Mouse (Mus musculus): ENCODE results near the gene Arhgef25. TPM values are rescaled to one million over a fixed set of nuclear protein-coding genes. Genes with fewer than 3 reads are reported as not detected.
"Not testable (repeated sequence)": the region's sequence is repeated elsewhere in the genome, so short reads cannot be mapped to it uniquely, and the experiment has no call there.

Arhgef25 gene
- polyA plus RNA-seq, 1 experiment = not detected

GRCm38 (mm10) chr10:127166771-127167613, 22.9 kb downstream of the Arhgef25 start:
- H3K4me3 ChIP-seq (ENCODE audit: insufficient read depth, low read depth, low read length) = peak overlapping the region; percentile 83
- TF ChIP-seq CTCF (IDR thresholded peaks at IDR 0.05; ENCODE audit: insufficient read depth, low read depth, low read length) = no peak
- no peak for TF ChIP-seq POLR2A (IDR thresholded peaks at IDR 0.05; ENCODE audit: insufficient read depth, low read depth, low read length)
- 36% methylated on average over 15 of the region's 15 CpGs for WGBS
- peaks cover 31% of the 10 kb centered on the region for H3K4me1 ChIP-seq (ENCODE audit: control insufficient read depth, insufficient read depth, low read length)
- H3K27ac ChIP-seq (ENCODE audit: insufficient read depth, low read depth, low read length) = peak overlapping the region; percentile 88; the same call in 1 of the 2 replicates

- H3K4me1 ChIP-seq (ENCODE audit: control insufficient read depth, insufficient read depth, low read length) = peaks cover 31% of the 10 kb centered on the region
- no peak for TF ChIP-seq CTCF (IDR thresholded peaks at IDR 0.05; ENCODE audit: insufficient read depth, low read depth, low read length)
- TF ChIP-seq POLR2A (IDR thresholded peaks at IDR 0.05; ENCODE audit: insufficient read depth, low read depth, low read length) = no peak
- WGBS = 6% methylated on average over 11 of the region's 11 CpGs
- peak overlapping the region; percentile 83 for H3K4me3 ChIP-seq (ENCODE audit: insufficient read depth, low read depth, low read length)
- H3K27ac ChIP-seq (ENCODE audit: insufficient read depth, low read depth, low read length) = peak overlapping the region; percentile 88
Measured at GRCm38 (mm10) chr10:127166404-127166715, 23.5 kb downstream of the Arhgef25 start.

- under 1% methylated on average over 55 of the region's 56 CpGs for WGBS
- Histone ChIP-seq H3K4me1 (ENCODE audit: control insufficient read depth, insufficient read depth, low read length) (peaks cover 27% of the 10 kb centered on the region), H3K4me3 (ENCODE audit: insufficient read depth, low read depth, low read length) (peak overlapping the region; percentile 83), H3K27ac (ENCODE audit: insufficient read depth, low read depth, low read length) (peak overlapping the region; percentile 88)
- no peak for TF ChIP-seq CTCF (IDR thresholded peaks at IDR 0.05; ENCODE audit: insufficient read depth, low read depth, low read length)
- TF ChIP-seq POLR2A (IDR thresholded peaks at IDR 0.05; ENCODE audit: insufficient read depth, low read depth, low read length) = peak; percentile 22; the same call in 1 of the 2 replicates
Measured at GRCm38 (mm10) chr10:127165654-127166403, 24.1 kb downstream of the Arhgef25 start.

GRCm38 (mm10) chr10:127165354-127165653, 24.6 kb downstream of the Arhgef25 start:
- Histone ChIP-seq H3K4me1 (ENCODE audit: control insufficient read depth, insufficient read depth, low read length) (peaks cover 22% of the 10 kb centered on the region), H3K27ac (ENCODE audit: insufficient read depth, low read depth, low read length) (peak overlapping the region; percentile 88), H3K4me3 (ENCODE audit: insufficient read depth, low read depth, low read length) (peak overlapping the region; percentile 83)
- TF ChIP-seq POLR2A (IDR thresholded peaks at IDR 0.05; ENCODE audit: insufficient read depth, low read depth, low read length) (no peak), CTCF (IDR thresholded peaks at IDR 0.05; ENCODE audit: insufficient read depth, low read depth, low read length) (no peak)
- WGBS = under 1% methylated on average over 42 of the region's 42 CpGs

- 3% methylated on average over 52 of the region's 52 CpGs for WGBS
Measured at GRCm38 (mm10) chr10:127164631-127165353, 25.1 kb downstream of the Arhgef25 start, which contains the start of gene B4galnt1. Gene B4galnt1, plus strand, starts transcription at chr10:127165225.

GRCm38 (mm10) chr10:127164190-127164589, 25.7 kb downstream of the Arhgef25 start:
- Histone ChIP-seq H3K4me3 (ENCODE audit: insufficient read depth, low read depth, low read length) (no peak overlapping the region), H3K4me1 (ENCODE audit: control insufficient read depth, insufficient read depth, low read length) (peaks cover 19% of the 10 kb centered on the region), H3K27ac (ENCODE audit: insufficient read depth, low read depth, low read length) (no peak overlapping the region)
- TF ChIP-seq CTCF (IDR thresholded peaks at IDR 0.05; ENCODE audit: insufficient read depth, low read depth, low read length) (no peak), POLR2A (IDR thresholded peaks at IDR 0.05; ENCODE audit: insufficient read depth, low read depth, low read length) (no peak)
- 86% methylated on average over 4 of the region's 4 CpGs for WGBS

More at GRCm38 (mm10) chr10:127164631-127165353, 25.1 kb downstream of the Arhgef25 start, which contains the start of gene B4galnt1:
- peak; percentile 92 for TF ChIP-seq CTCF (IDR thresholded peaks at IDR 0.05; ENCODE audit: insufficient read depth, low read depth, low read length)
- TF ChIP-seq POLR2A (IDR thresholded peaks at IDR 0.05; ENCODE audit: insufficient read depth, low read depth, low read length) = peak; percentile 75
- Histone ChIP-seq H3K4me3 (ENCODE audit: insufficient read depth, low read depth, low read length) (peak within 1 kb of the TSS; percentile 83), H3K4me1 (ENCODE audit: control insufficient read depth, insufficient read depth, low read length) (peaks cover 19% of the 10 kb centered on the region), H3K27ac (ENCODE audit: insufficient read depth, low read depth, low read length) (peak within 1 kb of the TSS; percentile 88)

GRCm38 (mm10) chr10:127162771-127163261, 27.1 kb downstream of the Arhgef25 start:
- H3K27ac ChIP-seq (ENCODE audit: insufficient read depth, low read depth, low read length); H3K4me3 ChIP-seq (ENCODE audit: insufficient read depth, low read depth, low read length): not testable (repeated sequence)
- WGBS = 50% methylated on average over 7 of the region's 7 CpGs
- peaks cover 18% of the 10 kb centered on the region for H3K4me1 ChIP-seq (ENCODE audit: control insufficient read depth, insufficient read depth, low read length)

GRCm38 (mm10) chr10:127160728-127161127, 29.2 kb downstream of the Arhgef25 start:
- 72% methylated on average over 3 of the region's 3 CpGs for WGBS
- Histone ChIP-seq H3K27ac (ENCODE audit: insufficient read depth, low read depth, low read length) (no peak overlapping the region), H3K4me3 (ENCODE audit: insufficient read depth, low read depth, low read length) (no peak overlapping the region), H3K4me1 (ENCODE audit: control insufficient read depth, insufficient read depth, low read length) (peaks cover 8% of the 10 kb centered on the region)
- TF ChIP-seq CTCF (IDR thresholded peaks at IDR 0.05; ENCODE audit: insufficient read depth, low read depth, low read length) (no peak), POLR2A (IDR thresholded peaks at IDR 0.05; ENCODE audit: insufficient read depth, low read depth, low read length) (no peak)

Measured in olfactory bulb, adult 2 months (tissue).